ENCODE assay signal across 24 mouse cellular contexts in genomic region chr5:91313971-91314370, GRCm38 (mm10).
"Had no signal": no experiment of that assay in that cellular context is flagged by ENCODE, and none has a peak within 500 bp of the region (broad histone marks: within the 10 kb centered on the region; RNA-seq: fewer than 3 reads in every experiment).

No protein-coding gene starts in this region.

- DNase-seq: kidney, adult 2 months; kidney, postnatal 25 days; layer of hippocampus, adult 9-11 months; liver; right cerebral cortex, adult 18-20 months; right cerebral cortex, postnatal 14 days; right cerebral cortex, postnatal 4 days; thymus, adult 18-20 months; thymus, postnatal 14 days; thymus, postnatal 4 days had no signal

- H3K4me2 ChIP-seq: limb, embryonic 13.5 days; liver, embryonic 12.5 days; liver, embryonic 15.5 days; midbrain, embryonic 12.5 days; midbrain, embryonic 15.5 days; neural tube, embryonic 12.5 days; neural tube, embryonic 15.5 days; stomach, embryonic 15.5 days had no signal

- H3K27ac ChIP-seq: kidney, postnatal 0 days; layer of hippocampus, adult 2 months; limb, embryonic 10.5 days; limb, embryonic 13.5 days; liver, embryonic 12.5 days; liver, embryonic 15.5 days; macrophage; midbrain, embryonic 12.5 days; midbrain, embryonic 15.5 days; neural tube, embryonic 12.5 days; neural tube, embryonic 15.5 days; stomach, embryonic 15.5 days had no signal

- H3K4me1 ChIP-seq: limb, embryonic 10.5 days; limb, embryonic 13.5 days; liver, embryonic 12.5 days; liver, embryonic 15.5 days; midbrain, embryonic 12.5 days; midbrain, embryonic 15.5 days; neural tube, embryonic 12.5 days; neural tube, embryonic 15.5 days; stomach, embryonic 15.5 days had no signal

- H3K9me3 ChIP-seq: limb, embryonic 10.5 days; limb, embryonic 13.5 days; liver, embryonic 12.5 days; liver, embryonic 15.5 days; megakaryocyte, embryonic 14.5 days; midbrain, embryonic 12.5 days; midbrain, embryonic 15.5 days; neural tube, embryonic 12.5 days; neural tube, embryonic 15.5 days; stomach, embryonic 15.5 days had no signal

- H3K36me3 ChIP-seq: limb, embryonic 10.5 days; limb, embryonic 13.5 days; liver, embryonic 12.5 days; liver, embryonic 15.5 days; midbrain, embryonic 12.5 days; midbrain, embryonic 15.5 days; neural tube, embryonic 12.5 days; neural tube, embryonic 15.5 days; stomach, embryonic 15.5 days had no signal

- H3K27me3 ChIP-seq: limb, embryonic 13.5 days; liver, embryonic 12.5 days; liver, embryonic 15.5 days; midbrain, embryonic 12.5 days; midbrain, embryonic 15.5 days; neural tube, embryonic 12.5 days; neural tube, embryonic 15.5 days; stomach, embryonic 15.5 days had no signal

- H3K9ac ChIP-seq: limb, embryonic 13.5 days; liver, embryonic 12.5 days; liver, embryonic 15.5 days; midbrain, embryonic 12.5 days; midbrain, embryonic 15.5 days; neural tube, embryonic 12.5 days; neural tube, embryonic 15.5 days; stomach, embryonic 15.5 days had no signal

- ATAC-seq: intestine, postnatal 0 days; liver, embryonic 12.5 days; midbrain, embryonic 15.5 days had no signal

- H3K4me3 ChIP-seq: layer of hippocampus, adult 2 months; limb, embryonic 10.5 days; limb, embryonic 13.5 days; liver, embryonic 12.5 days; liver, embryonic 15.5 days; megakaryocyte, embryonic 14.5 days; midbrain, embryonic 12.5 days; midbrain, embryonic 15.5 days; neural tube, embryonic 12.5 days; neural tube, embryonic 15.5 days; stomach, embryonic 15.5 days had no signal
